Mouse (Mus musculus) liver, embryonic 16.5 days (tissue): Measurements from ENCODE around the gene Rgs10. TPM values are rescaled to one million over a fixed set of nuclear protein-coding genes. Genes with fewer than 3 reads are reported as not detected.

Source experiments
- ATAC-seq: fragments of 200-750 bp; cut with Nextera tagmentation; 2 replicates; pipeline ENCODE4 v1.8.0; 2017; ENCODE audit warnings: low read depth, mild to moderate bottlenecking, moderate number of reproducible peaks, moderate library complexity
- H3K27ac ChIP-seq: fragments of 300-500 bp; sonication (generic); 2 replicates; pipeline ENCODE4 v1.5.1; 2014; ENCODE audit warnings: mild to moderate bottlenecking, low read length
- H3K27me3 ChIP-seq: fragments of 300-500 bp; sonication (generic); 2 replicates; pipeline ENCODE4 v1.6.1; 2014; ENCODE audit warnings: low read depth, low read length, mixed read lengths; ENCODE audit not compliant: control insufficient read depth, insufficient read depth
- H3K36me3 ChIP-seq: fragments of 300-500 bp; sonication (generic); 2 replicates; pipeline ENCODE4 v1.6.1; 2014; ENCODE audit warnings: mild to moderate bottlenecking; ENCODE audit not compliant: control insufficient read depth, insufficient read depth
- H3K4me1 ChIP-seq: fragments of 300-500 bp; sonication (generic); 2 replicates; pipeline ENCODE4 v1.6.1; 2014; ENCODE audit warnings: low read depth, low read length, mixed read lengths; ENCODE audit not compliant: control insufficient read depth
- H3K4me2 ChIP-seq: fragments of 300-500 bp; sonication (generic); 2 replicates; pipeline ENCODE4 v1.6.1; 2014; ENCODE audit warnings: low read depth, low read length, mixed read lengths
- H3K4me3 ChIP-seq: fragments of 300-500 bp; sonication (generic); 2 replicates; pipeline ENCODE4 v1.5.1; 2014; ENCODE audit warnings: low read depth, mild to moderate bottlenecking, low read length
- H3K9ac ChIP-seq: fragments of 300-500 bp; sonication (generic); 2 replicates; pipeline ENCODE4 v1.6.1; 2014; ENCODE audit warnings: low read depth, low read length
- H3K9me3 ChIP-seq: fragments of 300-500 bp; sonication (generic); replicated peaks from 2 replicates; pipeline ENCODE4 v1.6.1; 2016; ENCODE audit warnings: low read length; ENCODE audit not compliant: control insufficient read depth
- WGBS: fragments of 180-500 bp; shearing (Covaris S2); extraction: QIAGEN DNeasy Blood & Tissue Kit; methylation state at CpG from one replicate; pipeline ENCODE4 v1.1.7; 2014; ENCODE audit not compliant: insufficient replicate concordance; 5-methylcytosine and 5-hydroxymethylcytosine counted together
- polyA plus RNA-seq: library from polyadenylated mRNA; unstranded; fragments of >200 nt; fragmentation: Nextera tagmentation; extraction: Ambion mirVana; gene quantifications from 2 replicates; pipeline ENCODE4 v1.2.1, GENCODE M21; 2015

Rgs10 gene
- polyA plus RNA-seq, result 27.6 and 29.6 TPM in 2 replicates

DNA sequence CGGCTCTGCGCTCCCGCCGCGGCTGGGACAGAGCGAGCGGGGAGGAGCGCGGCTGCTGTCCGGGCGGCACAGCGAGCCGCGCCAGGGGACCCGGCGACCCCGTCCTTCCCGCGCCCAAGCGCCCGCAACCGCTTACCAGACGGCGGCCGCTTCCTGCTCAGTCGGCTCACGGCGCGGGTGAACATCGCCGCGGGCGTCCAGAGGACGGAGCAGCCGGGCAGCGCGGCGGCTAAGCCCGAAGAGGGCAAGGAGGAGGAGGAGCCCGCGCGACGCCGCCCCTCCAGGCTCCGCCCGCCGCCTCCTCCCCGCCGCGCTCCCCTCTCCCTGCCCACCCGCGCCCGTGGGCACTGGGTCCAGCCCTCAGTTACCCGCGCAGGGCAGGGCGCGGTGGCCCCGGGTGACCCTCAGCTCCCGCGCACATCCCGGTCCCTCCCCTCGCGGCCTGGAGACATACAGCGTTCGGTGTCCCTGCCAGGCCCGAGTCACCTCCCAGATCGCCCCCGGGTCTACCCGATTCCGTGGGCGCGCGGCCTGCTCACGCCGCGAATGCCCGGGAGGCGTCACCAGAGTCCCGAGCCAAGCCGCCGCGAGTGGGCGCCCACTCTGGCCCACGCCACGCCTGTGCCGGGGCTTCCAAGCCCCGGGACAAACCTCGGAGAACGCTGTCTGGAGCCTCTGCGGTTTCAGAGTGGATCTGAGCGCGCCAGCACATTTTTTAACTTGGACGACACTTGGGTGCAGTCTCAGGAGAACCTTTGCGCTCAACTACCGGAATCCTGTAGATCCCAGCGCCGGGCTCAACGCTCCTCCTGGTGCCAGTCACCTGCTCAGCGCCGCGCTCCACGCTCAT is at the start of gene Rgs10:
Gene Rgs10 (minus strand): TSS at position 829 of the 850 bp plus-strand sequence.
- Histone ChIP-seq H3K4me3 (peak within 1 kb of the TSS; percentile 88), H3K9ac (peak within 1 kb of the TSS; percentile 78), H3K9me3 (no peaks in the 10 kb centered on the region), H3K27ac (no peak within 1 kb of the TSS), H3K4me1 (peaks cover 52% of the 10 kb centered on the region), H3K4me2 (peak within 1 kb of the TSS; percentile 100), H3K27me3 (peaks cover 44% of the 10 kb centered on the region), H3K36me3 (no peaks in the 10 kb centered on the region)
- WGBS, result under 1% methylated on average over 80 of the region's 102 CpGs
- ATAC-seq, result peak; percentile 82

DNA sequence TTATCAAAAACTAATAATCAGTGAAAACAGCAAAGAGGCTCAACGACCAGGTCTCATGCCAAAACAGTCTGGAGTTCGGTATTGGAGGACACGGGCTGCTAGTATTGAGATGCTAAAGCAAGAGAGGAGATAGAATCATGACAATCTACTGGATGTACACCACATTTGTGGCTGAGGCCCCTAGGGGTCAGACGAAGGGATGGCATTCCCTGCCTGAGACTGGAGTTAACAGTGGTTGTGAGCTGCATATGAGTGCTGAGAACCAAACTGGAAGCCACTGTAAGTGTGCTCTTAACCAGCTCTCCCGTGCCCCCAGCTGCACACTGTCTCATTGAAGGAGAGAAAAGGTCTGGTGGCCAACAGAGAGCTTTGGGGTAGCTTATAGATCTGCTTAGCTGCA is 43.8 kb upstream of the Rgs10 start:
- Histone ChIP-seq H3K4me3 (peak overlapping the region; percentile 78), H3K27ac (no peak overlapping the region), H3K9ac (peak overlapping the region; percentile 95), H3K27me3 (no peaks in the 10 kb centered on the region), H3K36me3 (no peaks in the 10 kb centered on the region), H3K4me2 (peak overlapping the region; percentile 99), H3K9me3 (no peaks in the 10 kb centered on the region), H3K4me1 (peaks cover 13% of the 10 kb centered on the region)
- ATAC-seq, result no peak
- 42% methylated on average over 5 of the region's 5 CpGs for WGBS

DNA sequence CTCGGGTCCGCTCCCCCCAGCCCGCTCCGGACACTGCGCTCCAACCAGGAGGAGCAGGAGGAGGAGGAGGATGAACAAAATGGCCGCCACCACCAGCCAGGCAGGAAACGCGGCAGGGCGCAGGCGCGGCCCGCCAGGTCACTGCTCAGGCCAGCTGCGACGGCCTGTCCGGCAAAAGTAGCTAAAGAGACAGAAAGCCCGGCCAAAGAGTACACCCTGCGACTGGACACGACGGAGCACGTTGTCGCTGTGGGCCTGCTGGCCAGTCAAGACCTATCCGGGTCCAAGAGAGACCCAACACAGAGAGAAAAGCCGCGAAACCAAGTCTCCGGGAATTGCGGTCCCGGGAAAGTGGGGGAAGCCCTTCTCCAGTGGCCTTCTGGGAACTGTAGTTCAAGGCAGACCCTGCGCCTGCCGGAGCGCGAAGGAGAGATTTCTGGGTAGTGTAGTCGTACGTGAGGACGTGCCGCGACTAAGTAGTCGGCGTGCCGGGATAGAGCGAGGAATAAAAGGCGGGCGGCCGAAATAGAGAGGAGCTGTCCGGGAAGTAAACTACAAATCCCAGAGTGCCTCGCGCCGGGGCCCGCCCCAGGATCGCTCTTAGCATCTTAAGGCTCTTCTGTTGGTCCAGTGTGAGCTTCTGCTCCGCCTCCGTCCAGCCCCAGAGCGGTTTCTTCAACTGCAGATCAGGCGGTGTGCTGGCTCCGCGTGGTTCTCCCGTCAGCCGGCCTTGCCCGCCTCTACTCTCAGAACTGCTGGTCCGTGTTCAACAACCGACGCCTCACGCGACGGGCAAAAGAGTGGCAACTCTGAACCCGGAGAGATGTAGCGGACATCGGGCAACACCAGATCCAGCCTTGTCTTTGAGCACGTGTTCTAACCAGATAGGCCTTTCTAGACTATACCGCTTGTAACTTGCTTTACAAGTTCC is 43.0 kb upstream of the Rgs10 start, which contains the start of gene Tial1:
Gene Tial1 (minus strand): TSS at position 433 of the 931 bp plus-strand sequence.
- Histone ChIP-seq H3K27ac (peak within 1 kb of the TSS; percentile 95), H3K27me3 (no peaks in the 10 kb centered on the region), H3K36me3 (no peaks in the 10 kb centered on the region), H3K9me3 (no peaks in the 10 kb centered on the region), H3K4me1 (peaks cover 13% of the 10 kb centered on the region), H3K4me2 (peak within 1 kb of the TSS; percentile 99), H3K4me3 (peak within 1 kb of the TSS; percentile 78), H3K9ac (peak within 1 kb of the TSS; percentile 95)
- peak; percentile 94 for ATAC-seq
- WGBS, result under 1% methylated on average over 69 of the region's 69 CpGs

DNA sequence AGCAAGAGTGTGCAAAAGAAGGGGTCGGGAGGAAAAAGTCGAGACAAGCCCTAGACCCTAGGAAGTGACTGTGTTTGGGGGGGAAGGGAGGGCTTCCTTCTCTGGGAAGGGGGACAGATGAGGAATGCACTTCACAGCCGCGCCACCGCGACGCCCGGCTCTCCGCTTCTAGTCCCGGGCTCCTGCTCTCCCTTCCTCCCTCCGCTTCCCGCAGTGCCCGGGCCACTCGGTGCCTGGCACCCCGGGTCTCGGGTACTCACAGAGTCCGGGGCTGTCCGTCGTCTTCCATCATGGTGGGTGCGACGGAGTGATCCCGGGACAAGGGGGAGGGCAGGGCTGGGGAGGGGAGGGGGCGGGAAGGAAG is 42.3 kb upstream of the Rgs10 start:
- 0% methylated on average over 22 of the region's 23 CpGs for WGBS
- Histone ChIP-seq H3K4me1 (peaks cover 16% of the 10 kb centered on the region), H3K4me2 (peak overlapping the region; percentile 99), H3K27me3 (no peaks in the 10 kb centered on the region), H3K9me3 (no peaks in the 10 kb centered on the region), H3K36me3 (no peaks in the 10 kb centered on the region), H3K9ac (peak overlapping the region; percentile 95), H3K27ac (peak overlapping the region; percentile 95), H3K4me3 (peak overlapping the region; percentile 78)
- peak; percentile 0; the same call in 1 of the 2 replicates for ATAC-seq

DNA sequence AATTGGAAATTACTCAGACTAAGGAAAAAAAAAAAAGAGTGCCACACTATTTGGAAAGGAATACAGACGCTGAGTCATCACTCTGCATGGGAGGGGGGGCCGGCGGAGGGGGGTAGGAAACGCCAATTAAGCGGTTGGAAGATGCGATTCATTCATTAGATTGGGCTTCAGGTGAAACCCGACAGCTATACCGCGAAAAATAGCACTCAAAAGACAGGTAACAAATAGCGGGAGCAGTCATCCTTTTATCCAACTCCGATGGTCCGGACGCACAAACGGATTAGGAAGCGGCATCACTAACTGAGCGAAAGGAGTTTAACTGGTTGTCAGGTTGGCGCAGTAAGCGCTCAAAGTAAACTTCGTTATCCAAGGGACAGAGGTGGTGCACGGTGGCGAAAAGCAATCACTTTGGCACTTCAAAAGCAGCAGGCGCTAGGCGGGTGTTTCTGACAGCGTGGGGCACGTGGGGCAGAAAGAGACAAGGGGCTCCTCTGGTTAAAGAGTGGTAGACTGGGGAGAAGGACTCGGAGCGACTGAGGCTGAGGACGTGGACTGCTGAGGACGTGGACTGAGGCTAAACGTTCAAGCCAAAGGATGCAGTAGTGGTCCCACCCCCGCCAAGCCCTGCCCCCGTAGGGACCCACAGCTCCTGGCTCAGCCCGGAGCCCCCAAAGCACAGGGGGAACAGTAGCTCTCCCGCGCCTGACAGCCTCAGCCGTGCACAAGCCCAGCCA is 41.7 kb upstream of the Rgs10 start:
- peak overlapping the region; percentile 78 for H3K4me3 ChIP-seq
- H3K4me2 ChIP-seq, result peak overlapping the region; percentile 99
- peak overlapping the region; percentile 95 for H3K27ac ChIP-seq
- no peaks in the 10 kb centered on the region for H3K27me3 ChIP-seq
- WGBS, result under 1% methylated on average over 36 of the region's 36 CpGs
- H3K36me3 ChIP-seq, result no peaks in the 10 kb centered on the region
- no peak for ATAC-seq
- H3K9me3 ChIP-seq, result no peaks in the 10 kb centered on the region
- peak overlapping the region; percentile 95 for H3K9ac ChIP-seq
- H3K4me1 ChIP-seq, result peaks cover 16% of the 10 kb centered on the region

DNA sequence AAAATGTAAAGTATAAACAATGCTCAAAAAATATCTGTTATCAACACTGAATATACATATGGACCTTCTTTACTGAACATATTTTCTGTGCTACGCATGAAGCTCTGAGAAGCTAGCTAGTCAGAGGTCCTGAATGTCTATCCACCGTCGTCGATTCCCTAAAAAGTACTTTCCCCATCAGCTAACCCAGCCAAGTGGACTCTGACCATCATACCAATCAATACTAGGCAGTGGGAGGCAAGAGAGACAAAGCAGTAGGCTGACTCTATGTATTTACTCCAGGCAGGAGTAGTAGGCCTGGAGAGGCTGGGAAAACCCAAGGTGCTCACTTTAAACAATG is 41.2 kb upstream of the Rgs10 start:
- peak overlapping the region; percentile 99 for H3K4me2 ChIP-seq
- H3K4me1 ChIP-seq, result peaks cover 16% of the 10 kb centered on the region
- H3K9me3 ChIP-seq, result no peaks in the 10 kb centered on the region
- no peaks in the 10 kb centered on the region; the same call in 1 of the 2 replicates for H3K36me3 ChIP-seq
- ATAC-seq, result no peak
- WGBS, result 13% methylated on average over 4 of the region's 4 CpGs
- peak overlapping the region; percentile 95 for H3K9ac ChIP-seq
- peak overlapping the region; percentile 78 for H3K4me3 ChIP-seq
- no peaks in the 10 kb centered on the region for H3K27me3 ChIP-seq
- peak overlapping the region; percentile 95 for H3K27ac ChIP-seq

DNA sequence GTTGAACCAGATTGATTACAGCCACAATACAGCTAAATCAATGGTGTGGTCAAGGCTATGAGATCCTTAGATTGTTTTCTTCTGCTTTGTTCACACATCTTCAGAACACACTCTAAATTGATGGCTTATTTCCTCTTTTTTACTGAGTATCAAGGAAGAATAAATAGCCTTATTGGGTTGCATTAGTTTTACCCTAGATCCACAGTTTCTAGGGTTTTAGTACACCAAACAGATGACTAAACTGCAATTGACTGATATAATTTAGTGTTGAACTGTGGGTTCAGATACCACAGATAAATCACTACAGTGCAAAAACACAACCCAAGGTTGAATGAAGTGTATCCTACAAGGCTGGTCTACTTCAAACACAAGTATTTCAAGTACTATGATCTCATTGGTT is 39.5 kb upstream of the Rgs10 start:
- Histone ChIP-seq H3K27me3 (no peaks in the 10 kb centered on the region), H3K36me3 (peaks cover 12% of the 10 kb centered on the region), H3K27ac (no peak overlapping the region), H3K9me3 (no peaks in the 10 kb centered on the region), H3K4me3 (no peak overlapping the region), H3K9ac (no peak overlapping the region), H3K4me2 (no peak overlapping the region), H3K4me1 (peaks cover 16% of the 10 kb centered on the region)
- ATAC-seq, result no peak

DNA sequence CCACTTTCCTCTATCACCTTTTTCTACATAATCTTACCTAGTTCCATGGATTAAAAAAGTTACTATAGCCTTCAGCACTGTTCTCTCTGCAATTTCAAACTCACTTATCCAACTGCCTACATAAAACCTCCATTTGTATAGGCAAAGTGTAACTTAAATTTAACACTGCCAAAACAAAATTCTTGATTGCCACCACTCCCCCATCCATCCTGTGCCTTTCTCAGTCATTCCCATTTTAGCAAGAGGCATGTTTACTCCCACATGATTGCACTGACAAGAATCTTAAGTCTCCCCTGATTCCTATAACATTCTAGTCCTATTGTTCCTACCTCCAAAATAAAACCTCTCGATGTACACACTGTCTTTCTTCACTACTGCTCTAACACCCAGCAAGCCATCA is 34.2 kb upstream of the Rgs10 start:
- Histone ChIP-seq H3K9ac (no peak overlapping the region), H3K4me3 (no peak overlapping the region), H3K4me1 (peaks cover 5% of the 10 kb centered on the region), H3K9me3 (no peaks in the 10 kb centered on the region), H3K4me2 (no peak overlapping the region), H3K27me3 (no peaks in the 10 kb centered on the region), H3K27ac (no peak overlapping the region), H3K36me3 (peaks cover 34% of the 10 kb centered on the region)
- 85% methylated on average over 1 of the region's 1 CpGs for WGBS
- no peak for ATAC-seq
